Mouse (Mus musculus) liver, embryonic 14.5 days (tissue): ENCODE measurements around the gene Dand5.

Experiments
- CTCF ChIP-seq: IDR thresholded peaks from 2 replicates; pipeline ENCODE4 v1.5.1; 2016; ENCODE audit warnings: antibody characterized with exemption, low read depth, control low read depth
- EP300 ChIP-seq: IDR thresholded peaks from 2 replicates; pipeline ENCODE4 v1.6.1; 2016; ENCODE audit warnings: antibody characterized with exemption, low read depth

- TF ChIP-seq CTCF = no peak
- TF ChIP-seq EP300 = no peak
Observed at GRCm38 (mm10) chr8:84788896-84789295, 33.7 kb downstream of the Dand5 start.
